Mouse (Mus musculus) testis, postnatal 14 days (tissue): ENCODE results near the gene Igf2r.

Source experiments
- DNase-seq: peaks from one replicate; pipeline ENCODE4 v3.0.0; 2021; ENCODE audit warnings: low spot score

Igf2r gene

DNA sequence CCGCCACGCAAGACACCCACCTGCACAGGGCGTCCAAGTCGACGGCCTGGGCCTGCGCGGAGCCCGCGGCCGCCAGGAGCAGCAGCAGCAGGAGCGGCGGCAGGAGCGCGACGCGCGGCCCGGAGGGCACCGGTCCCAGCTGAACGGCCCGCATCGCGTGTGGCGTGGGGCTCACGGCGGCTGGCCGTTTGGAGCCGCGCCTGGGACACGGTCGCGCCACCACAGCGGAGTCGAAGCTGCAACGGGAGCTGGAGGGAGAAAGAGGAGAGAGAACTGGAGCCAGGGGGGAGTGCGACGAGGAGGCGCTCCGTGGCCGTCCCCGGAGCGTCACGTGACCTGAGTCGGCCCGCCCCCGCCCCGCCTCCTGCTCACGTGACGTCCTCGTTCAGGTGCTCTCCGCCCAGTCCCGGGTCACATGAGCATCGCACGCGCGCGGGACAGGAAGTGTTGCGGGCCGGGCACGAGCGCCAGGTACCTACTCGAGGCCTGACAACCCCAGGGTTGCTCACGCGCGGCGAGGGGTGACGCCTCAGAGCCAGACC is at the start of gene Igf2r:
TSS of gene Igf2r (minus strand) at position 285 of the 542 bp plus-strand sequence.
- peak; percentile 91 for DNase-seq

- DNase-seq: no peak
Observed at GRCm38 (mm10) chr17:12815885-12816284, 46.4 kb upstream of the Igf2r start.

- no peak for DNase-seq
Observed at GRCm38 (mm10) chr17:12814502-12814901, 45.0 kb upstream of the Igf2r start.

- no peak for DNase-seq
Observed at GRCm38 (mm10) chr17:12810973-12811303, 41.5 kb upstream of the Igf2r start.

GRCm38 (mm10) chr17:12810103-12810972 is 40.9 kb upstream of the Igf2r start:
- peak; percentile 72 for DNase-seq

GRCm38 (mm10) chr17:12808851-12809250 is 39.4 kb upstream of the Igf2r start:
- DNase-seq: no peak

DNA sequence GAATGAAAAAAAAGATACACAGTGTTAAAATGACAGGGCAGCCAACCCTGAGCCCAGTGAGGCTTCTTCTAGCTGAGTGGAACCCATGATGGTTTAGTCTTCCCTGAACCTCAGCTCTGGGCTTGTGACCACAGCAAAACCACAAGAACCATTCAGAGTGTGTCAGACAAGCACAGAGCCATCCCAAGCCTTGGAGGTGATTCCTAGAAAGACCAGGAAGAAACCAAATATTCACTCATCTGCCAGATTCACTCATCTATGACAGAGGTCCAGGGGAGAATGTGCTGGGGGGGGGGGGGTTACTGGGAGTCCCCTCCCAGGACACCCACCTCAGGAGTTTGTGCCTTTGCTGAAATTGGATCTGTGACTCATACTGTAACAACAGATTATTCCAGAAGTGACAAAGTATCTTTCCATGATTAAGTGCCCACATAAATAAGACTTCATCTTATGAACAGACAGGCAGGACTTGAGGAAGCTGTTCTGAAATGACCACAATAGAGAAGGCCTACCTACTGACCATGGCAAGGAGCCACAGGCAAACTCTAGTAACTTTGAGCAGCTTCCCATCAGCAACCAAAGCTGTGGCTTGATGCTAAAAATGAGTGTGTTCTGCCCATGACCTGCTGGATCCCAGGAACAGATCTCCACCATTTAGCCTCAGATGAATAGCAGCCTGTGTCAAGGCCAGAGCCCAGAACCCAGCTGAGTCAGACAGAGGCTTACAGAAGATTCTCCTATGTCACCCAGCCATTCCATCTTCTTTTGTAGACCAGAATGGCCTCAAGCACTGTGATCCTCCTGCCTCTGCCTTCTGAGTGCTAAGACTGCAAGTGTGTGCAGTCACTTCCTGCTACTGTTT is 35.4 kb upstream of the Igf2r start:
- no peak for DNase-seq

DNA sequence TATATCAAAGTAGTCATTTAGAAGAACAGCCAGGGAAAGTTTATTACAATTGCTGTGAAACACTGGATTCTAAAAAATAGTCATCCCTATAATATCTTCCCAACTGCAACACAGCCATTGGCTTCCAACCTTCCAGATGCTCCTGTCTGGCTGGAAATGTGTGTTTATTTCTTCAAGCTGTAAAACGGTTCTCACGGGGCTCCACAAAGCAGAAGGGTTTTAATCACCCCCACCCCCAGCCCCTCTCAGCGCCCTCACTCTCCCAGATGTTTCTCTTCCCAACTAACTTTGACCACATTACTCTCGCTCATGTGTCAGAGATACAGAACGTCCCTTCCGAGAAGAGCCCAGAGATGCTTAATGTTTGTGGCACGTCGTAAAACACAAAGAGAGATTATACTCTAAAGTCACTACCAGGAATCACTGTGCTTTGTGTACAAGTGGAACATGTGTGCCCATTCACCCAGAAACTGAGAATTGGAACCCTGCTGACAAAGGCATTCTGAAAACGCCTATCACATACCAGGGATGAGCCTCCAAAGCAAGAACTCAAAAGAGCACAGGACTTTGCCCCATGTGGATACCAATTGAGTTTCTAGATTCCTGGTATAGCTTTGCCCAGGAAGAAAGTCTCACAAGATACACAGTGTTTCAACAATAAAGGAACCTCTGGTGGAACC is 32.5 kb upstream of the Igf2r start:
- no peak for DNase-seq

DNA sequence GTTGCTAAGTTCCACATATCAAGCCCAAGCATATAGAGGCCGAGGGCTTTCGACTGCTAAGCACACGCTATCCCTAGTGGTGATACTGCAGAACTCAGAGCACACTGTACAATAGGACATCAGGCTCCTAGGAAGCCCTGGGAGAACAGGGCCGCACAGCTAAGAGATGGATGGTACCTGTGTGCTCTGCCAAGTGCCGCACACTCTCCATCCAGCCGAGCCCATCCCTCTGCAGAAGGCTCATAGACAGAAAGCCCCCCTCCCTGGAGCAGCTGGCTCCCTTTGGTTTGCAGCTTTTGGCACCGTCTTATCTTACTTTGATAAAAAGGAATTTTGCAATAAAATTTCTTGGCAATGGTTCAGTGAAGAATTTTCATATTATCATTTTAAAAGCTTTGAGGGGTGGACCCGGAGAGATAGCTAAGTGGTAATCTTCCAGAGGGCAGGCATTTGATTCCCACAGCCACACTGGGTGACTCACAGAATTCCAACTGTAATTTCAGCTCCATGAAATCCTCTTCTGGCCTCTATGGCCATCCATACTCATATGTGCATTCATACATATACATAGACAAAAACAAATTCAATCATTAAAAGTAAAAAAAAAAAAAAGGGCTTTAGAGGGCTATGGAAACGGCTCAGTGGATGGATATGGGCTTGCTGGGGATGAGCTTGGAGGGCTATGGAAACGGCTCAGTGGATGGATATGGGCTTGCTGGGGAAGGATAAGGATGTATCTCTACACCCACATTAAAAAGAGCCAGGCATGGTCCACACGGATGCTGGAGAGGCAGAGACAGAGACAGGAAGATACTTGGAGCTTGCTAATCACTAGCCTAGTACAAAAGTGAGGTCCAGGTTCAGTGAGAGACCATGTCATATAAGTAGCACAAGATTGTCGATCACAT is 30.2 kb upstream of the Igf2r start:
- peak; percentile 46 for DNase-seq

DNA sequence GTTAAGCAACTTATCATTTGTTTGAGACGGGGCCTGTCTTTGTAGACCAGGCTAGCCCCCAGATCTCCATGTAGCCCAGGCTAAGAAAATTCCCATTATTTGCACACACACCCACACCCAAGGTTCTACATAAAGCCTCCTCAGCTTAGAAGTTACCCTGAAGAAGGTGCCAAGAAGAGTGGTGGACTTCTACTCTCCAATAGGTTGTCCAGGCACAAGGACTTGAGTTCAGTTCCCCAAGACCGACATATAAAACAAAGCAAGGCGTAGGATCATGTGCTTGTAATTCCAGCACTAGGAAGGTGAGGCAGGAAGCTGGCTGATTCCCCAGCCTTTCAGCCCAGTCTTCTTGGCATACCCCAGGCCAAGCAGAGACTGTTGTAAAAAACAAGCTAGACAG is 29.1 kb upstream of the Igf2r start:
- no peak for DNase-seq

DNA sequence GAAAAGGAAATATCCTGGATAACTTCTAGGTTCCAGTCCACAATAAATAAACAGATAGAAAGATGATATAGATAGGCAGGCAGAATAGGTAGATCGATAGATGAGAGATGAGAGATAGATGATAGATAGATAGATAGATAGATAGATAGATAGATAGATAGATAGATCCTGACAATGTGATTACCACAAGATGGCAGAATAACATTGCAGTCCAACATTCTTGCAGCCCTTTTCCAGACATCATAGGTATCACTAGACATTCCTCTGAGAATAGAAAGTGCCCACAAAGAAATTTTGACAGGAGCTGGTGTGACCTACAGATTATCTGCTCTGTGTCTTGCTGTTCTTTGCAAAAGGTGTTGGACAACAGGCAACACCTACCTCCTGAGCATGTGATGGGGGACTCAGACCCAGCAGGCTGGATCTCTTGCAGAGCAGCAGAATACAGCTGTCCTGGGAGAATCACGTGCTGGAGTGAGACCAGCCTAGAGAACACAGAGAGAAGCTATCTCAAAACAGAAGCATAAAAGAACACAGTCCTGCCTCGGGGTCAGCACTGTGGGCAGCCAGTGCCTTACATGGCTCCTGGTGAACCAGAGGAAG is 28.1 kb upstream of the Igf2r start:
- DNase-seq: no peak

GRCm38 (mm10) chr17:12796633-12797032 is 27.2 kb upstream of the Igf2r start:
- no peak for DNase-seq

- DNase-seq: peak; percentile 81
Observed at GRCm38 (mm10) chr17:12793660-12794406, 24.4 kb upstream of the Igf2r start.

DNA sequence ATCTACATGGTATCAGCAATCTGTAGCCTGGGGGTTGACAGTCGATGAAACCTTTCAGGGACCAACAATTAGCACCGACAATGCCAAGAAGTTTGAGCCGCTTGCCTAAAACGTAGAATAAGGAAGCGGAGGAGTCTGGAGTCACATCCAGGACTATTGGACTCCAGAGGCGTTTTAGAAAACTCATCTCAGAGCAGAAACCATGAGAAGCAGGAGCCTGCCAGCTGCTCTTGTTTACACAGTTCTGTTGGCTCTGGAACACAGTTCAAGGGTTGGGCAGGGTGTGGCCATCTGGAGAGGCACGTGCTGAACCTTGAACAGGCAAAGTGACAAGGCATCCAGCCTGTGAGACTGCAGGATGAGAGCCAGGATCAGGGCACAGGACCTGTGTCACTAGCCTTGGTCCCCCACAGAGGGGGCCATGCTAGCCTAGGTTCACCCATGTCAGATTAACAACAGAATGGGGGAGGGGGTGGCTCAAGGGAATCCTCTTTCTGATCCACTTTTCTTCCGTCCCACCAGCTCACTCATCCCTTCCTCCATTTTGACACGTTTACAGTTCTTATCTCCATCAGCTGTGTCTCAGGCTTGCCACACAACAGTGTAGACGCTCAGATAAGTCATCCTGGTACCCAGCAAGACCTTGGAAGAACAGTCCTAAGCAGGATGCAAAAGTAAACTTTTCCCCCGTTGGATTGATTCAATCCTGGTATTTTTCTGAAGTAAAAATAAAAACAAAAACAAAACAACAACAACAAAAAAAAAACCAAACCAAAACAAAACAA is 23.1 kb upstream of the Igf2r start:
- peak; percentile 45 for DNase-seq

- DNase-seq: no peak
Observed at GRCm38 (mm10) chr17:12791420-12791819, 22.0 kb upstream of the Igf2r start.

GRCm38 (mm10) chr17:12791079-12791406 is 21.6 kb upstream of the Igf2r start:
- no peak for DNase-seq

DNA sequence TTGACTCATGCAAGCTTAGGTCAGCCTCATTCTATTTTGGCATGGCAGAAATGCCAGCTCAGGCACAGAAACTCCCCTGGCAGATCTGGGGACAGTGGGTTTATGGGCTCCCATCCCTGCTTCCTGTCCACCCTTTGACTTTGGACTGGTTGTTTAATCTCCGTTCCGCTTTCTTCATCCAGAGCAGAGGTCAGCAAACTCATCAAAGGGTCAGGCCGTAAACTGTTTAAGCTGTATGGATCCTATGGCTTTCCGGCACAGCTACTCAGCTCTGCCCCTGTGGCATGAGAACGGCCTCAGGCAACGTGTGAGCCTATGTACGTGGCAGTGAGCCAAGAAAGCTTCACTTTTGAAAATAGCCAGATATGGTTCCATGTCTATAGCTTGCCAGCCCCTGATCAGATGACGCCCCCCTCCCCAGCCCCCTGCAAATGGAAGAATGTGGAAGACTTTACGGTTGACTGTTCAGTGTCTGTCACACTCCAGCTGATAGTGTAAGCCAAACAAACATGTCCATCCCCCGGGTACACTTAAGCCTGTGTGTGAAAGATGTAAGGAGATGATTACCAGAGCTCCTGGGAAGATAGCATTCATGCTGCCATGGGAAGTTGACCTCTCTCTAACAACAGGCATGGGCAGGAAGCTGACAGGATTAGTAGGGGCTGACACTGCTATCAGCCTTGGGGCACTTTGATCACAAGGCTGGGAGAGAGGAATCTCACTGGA is 21.1 kb upstream of the Igf2r start:
- no peak for DNase-seq
